Mouse (Mus musculus): ENCODE data around the gene Mdga1. TPM values are rescaled to one million over a fixed set of nuclear protein-coding genes. Genes with fewer than 3 reads are reported as not detected.
A peak's percentile ranks its signal among the peaks of the same experiment; 100 is the strongest.

Gene Mdga1
- 1 to 10 TPM in 13 of 26 experiments, under 1 TPM in 7, not detected in 6; 0.43 to 6.2 (median 1.6) TPM for total RNA-seq (2018; cell fraction: chromatin; rRNA removed)
- total RNA-seq (2018; cell fraction: cytosol; rRNA removed), result 1 to 10 TPM; 1.1 to 3.1 (median 1.9) TPM
- 1 to 10 TPM in 14 of 26 experiments, under 1 TPM in 8, not detected in 4; 0.35 to 3.1 (median 1.3) TPM for total RNA-seq (2018; cell fraction: nucleus; rRNA removed)
- 0.96 to 2.0 TPM (median 1.3 TPM) in 3 replicates for polyA plus RNA-seq (2018)

GRCm38 (mm10) chr17:29970037-29970555, at the start of gene Mdga1:
Gene Mdga1, minus strand, starts transcription at chr17:29970087.
- 93% methylated on average over 7 of the region's 7 CpGs for WGBS (ENCODE audit: missing documents)
- H3K36me3 ChIP-seq (ENCODE audit: inconsistent target), result no peaks in the 10 kb centered on the region
- H3K4me3 ChIP-seq (ENCODE audit: inconsistent target), result no peak within 1 kb of the TSS
- no peak within 1 kb of the TSS for H3K27ac ChIP-seq
- no peaks in the 10 kb centered on the region for H3K79me2 ChIP-seq (ENCODE audit: inconsistent target)

- 89% methylated on average over 11 of the region's 12 CpGs for WGBS (ENCODE audit: missing documents)
- Histone ChIP-seq H3K27ac (no peak overlapping the region), H3K4me3 (ENCODE audit: inconsistent target) (no peak overlapping the region), H3K79me2 (ENCODE audit: inconsistent target) (peaks cover 100% of the 10 kb centered on the region), H3K36me3 (ENCODE audit: inconsistent target) (no peaks in the 10 kb centered on the region)
Observed at GRCm38 (mm10) chr17:30018927-30019610, 49.2 kb upstream of the Mdga1 start.

- Histone ChIP-seq H3K79me2 (ENCODE audit: inconsistent target) (peaks cover 100% of the 10 kb centered on the region), H3K27ac (no peak overlapping the region)
Observed at GRCm38 (mm10) chr17:30014660-30015059, 44.8 kb upstream of the Mdga1 start.

DNA sequence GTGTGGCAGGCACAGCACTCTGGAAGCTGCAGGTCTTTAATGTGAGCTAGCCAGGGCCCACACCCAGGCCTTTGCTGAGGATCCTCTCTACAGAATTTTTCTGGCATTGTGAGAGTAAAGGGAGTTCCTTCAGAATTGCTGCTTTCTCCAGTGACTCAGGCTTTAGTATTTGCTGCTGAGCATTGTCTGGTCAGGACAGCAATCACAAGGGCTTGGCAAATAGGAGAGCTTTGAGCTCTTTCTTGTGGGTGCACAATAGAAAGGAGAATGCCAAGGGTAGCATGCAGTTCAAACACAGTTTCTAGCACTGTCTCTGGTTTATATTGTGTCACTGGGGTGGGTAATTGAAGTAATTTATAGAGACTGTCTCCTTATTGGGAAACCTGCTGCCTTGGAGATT, 38.5 kb upstream of the Mdga1 start:
- Histone ChIP-seq H3K27ac (no peak overlapping the region), H3K4me3 (ENCODE audit: inconsistent target) (no peak overlapping the region), H3K36me3 (ENCODE audit: inconsistent target) (no peaks in the 10 kb centered on the region), H3K79me2 (ENCODE audit: inconsistent target) (peaks cover 81% of the 10 kb centered on the region)

More at GRCm38 (mm10) chr17:30014660-30015059, 44.8 kb upstream of the Mdga1 start:
- 91% methylated on average over 4 of the region's 4 CpGs for WGBS (ENCODE audit: missing documents)
- Histone ChIP-seq H3K4me3 (ENCODE audit: inconsistent target) (no peak overlapping the region), H3K36me3 (ENCODE audit: inconsistent target) (no peaks in the 10 kb centered on the region)

DNA sequence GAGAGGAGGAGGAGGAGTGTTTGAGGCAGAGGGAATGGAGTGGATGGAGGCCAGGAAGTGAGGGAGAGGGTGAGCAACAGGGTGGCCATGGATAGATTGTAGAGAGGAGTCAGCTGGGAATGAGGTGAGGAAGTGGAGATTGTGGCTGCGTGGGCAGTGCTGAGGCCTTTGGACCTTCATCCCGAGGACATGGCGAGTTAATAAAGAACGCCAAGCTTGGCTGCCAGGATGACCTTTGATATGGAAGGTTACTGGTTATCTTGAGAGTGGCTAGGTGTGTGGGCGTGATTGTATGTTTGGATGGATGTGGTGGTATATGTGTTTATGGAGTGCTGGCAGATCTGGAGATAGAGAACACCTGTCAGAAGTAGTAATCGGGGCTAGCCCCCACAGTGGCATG, 38.0 kb upstream of the Mdga1 start:
- 88% methylated on average over 6 of the region's 6 CpGs for WGBS (ENCODE audit: missing documents)
- no peak overlapping the region for H3K27ac ChIP-seq
- H3K36me3 ChIP-seq (ENCODE audit: inconsistent target), result no peaks in the 10 kb centered on the region
- H3K79me2 ChIP-seq (ENCODE audit: inconsistent target), result peaks cover 76% of the 10 kb centered on the region
- no peak overlapping the region for H3K4me3 ChIP-seq (ENCODE audit: inconsistent target)

GRCm38 (mm10) chr17:30006877-30007276, 37.0 kb upstream of the Mdga1 start:
- H3K4me3 ChIP-seq (ENCODE audit: inconsistent target), result no peak overlapping the region
- no peak overlapping the region for H3K27ac ChIP-seq
- H3K79me2 ChIP-seq (ENCODE audit: inconsistent target), result peaks cover 66% of the 10 kb centered on the region
- 100% methylated on average over 2 of the region's 2 CpGs for WGBS (ENCODE audit: missing documents)
- no peaks in the 10 kb centered on the region for H3K36me3 ChIP-seq (ENCODE audit: inconsistent target)

DNA sequence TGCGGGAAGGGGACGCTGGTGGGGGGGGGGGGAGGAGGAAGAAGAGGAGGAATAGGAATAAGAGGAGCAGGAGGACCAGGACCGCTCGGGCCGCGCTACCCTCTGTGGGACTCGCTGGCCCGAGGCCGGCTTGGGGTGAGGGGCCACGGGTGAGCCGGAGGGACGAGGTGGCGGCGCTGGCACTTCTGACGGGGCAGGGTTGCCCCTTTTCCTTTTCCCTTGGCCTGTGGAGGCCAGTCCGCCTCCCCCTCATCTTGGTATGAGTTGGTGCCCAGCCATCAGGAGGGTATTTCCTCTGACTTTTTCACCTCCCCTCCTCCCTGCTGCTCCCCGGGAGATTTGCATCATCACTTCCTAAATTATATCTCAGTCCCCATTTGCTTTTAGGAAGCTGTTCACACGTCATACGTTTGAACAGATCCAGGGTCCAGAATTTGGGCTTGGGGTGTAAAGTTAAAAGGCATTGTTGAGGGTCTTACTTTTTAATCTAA, 35.6 kb upstream of the Mdga1 start:
- Histone ChIP-seq H3K36me3 (ENCODE audit: inconsistent target) (no peaks in the 10 kb centered on the region), H3K79me2 (ENCODE audit: inconsistent target) (peaks cover 52% of the 10 kb centered on the region), H3K27ac (peak overlapping the region; percentile 32; the same call in 1 of the 2 replicates), H3K4me3 (ENCODE audit: inconsistent target) (peak overlapping the region; percentile 46)
- WGBS (ENCODE audit: missing documents), result 2% methylated on average over 13 of the region's 19 CpGs

GRCm38 (mm10) chr17:30005103-30005443, 35.2 kb upstream of the Mdga1 start:
- WGBS (ENCODE audit: missing documents), result 2% methylated on average over 21 of the region's 47 CpGs
- H3K27ac ChIP-seq, result peak overlapping the region; percentile 32; the same call in 1 of the 2 replicates
- no peaks in the 10 kb centered on the region for H3K36me3 ChIP-seq (ENCODE audit: inconsistent target)
- H3K79me2 ChIP-seq (ENCODE audit: inconsistent target), result peaks cover 48% of the 10 kb centered on the region
- peak overlapping the region; percentile 46; the same call in 1 of the 2 replicates for H3K4me3 ChIP-seq (ENCODE audit: inconsistent target)

- peaks cover 41% of the 10 kb centered on the region for H3K79me2 ChIP-seq (ENCODE audit: inconsistent target)
- peak within 1 kb of the TSS; percentile 92 for H3K27ac ChIP-seq
- peak within 1 kb of the TSS; percentile 57 for H3K4me3 ChIP-seq (ENCODE audit: inconsistent target)
- H3K36me3 ChIP-seq (ENCODE audit: inconsistent target), result no peaks in the 10 kb centered on the region
- WGBS (ENCODE audit: missing documents), result under 1% methylated on average over 68 of the region's 93 CpGs
Observed at GRCm38 (mm10) chr17:30004203-30005102, 34.6 kb upstream of the Mdga1 start, which contains the start of gene Zfand3. Gene Zfand3, plus strand, starts transcription at chr17:30004733.

DNA sequence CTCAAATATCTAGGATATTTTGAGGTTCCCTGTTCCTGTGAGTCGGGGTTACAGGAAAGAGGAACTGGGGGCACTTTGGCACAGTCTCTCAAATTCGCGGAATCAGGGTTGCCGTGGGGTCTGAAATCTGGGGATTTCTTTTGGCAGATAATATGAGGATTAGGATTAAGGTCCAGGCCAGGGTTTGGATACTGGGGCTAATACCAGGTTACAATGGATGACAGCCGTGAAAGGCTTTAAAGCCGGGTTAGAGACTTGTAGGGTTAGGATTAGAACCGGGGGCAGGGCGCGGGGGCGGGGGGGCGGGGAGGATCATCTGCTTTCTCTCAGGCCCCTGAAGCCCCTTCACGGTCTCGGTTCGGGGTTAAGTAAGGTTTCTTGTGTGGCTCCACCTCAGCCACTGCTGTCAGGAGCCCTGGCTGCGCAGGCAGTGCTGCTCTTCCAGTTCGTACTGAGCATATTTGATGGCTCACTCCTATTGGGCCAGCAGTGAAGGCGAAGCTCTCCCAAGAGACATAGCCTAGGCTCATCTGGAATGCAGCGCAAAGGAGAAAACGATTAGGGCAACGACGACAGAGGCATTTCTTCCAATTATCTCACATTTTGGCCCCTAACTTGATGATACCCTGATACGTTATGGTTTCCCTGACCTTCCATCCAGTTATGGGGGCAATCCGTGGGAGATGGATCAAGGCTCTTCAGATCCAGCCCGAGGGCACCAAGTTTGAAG, 28.8 kb upstream of the Mdga1 start:
- Histone ChIP-seq H3K27ac (no peak overlapping the region), H3K79me2 (ENCODE audit: inconsistent target) (no peaks in the 10 kb centered on the region), H3K36me3 (ENCODE audit: inconsistent target) (no peaks in the 10 kb centered on the region), H3K4me3 (ENCODE audit: inconsistent target) (no peak overlapping the region)
- 78% methylated on average over 24 of the region's 24 CpGs for WGBS (ENCODE audit: missing documents)

DNA sequence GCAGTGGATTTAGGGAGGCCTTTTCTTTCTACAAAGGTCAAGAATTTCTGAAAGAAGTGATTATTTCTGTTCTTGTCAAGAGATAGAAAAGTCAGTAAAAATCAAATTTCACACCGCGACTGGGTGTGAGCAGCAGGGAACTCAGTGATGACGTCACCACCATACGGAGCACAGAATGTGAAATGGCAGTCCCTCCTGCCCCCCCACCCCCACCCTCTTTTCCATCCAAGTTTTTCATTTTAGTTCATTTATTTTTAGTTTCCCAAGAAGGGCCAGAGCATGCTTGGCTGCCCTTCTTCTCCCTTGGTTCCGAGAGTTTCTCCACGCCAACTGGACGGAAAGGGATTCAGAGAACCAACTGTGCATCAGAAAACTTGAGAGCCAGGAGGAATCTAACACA, 27.8 kb upstream of the Mdga1 start:
- Histone ChIP-seq H3K27ac (no peak overlapping the region), H3K4me3 (ENCODE audit: inconsistent target) (no peak overlapping the region), H3K36me3 (ENCODE audit: inconsistent target) (no peaks in the 10 kb centered on the region), H3K79me2 (ENCODE audit: inconsistent target) (no peaks in the 10 kb centered on the region)
- 91% methylated on average over 7 of the region's 7 CpGs for WGBS (ENCODE audit: missing documents)

- H3K4me3 ChIP-seq (ENCODE audit: inconsistent target), result no peak overlapping the region
- no peaks in the 10 kb centered on the region for H3K36me3 ChIP-seq (ENCODE audit: inconsistent target)
- WGBS (ENCODE audit: missing documents), result 91% methylated on average over 5 of the region's 5 CpGs
- no peak overlapping the region for H3K27ac ChIP-seq
- H3K79me2 ChIP-seq (ENCODE audit: inconsistent target), result no peaks in the 10 kb centered on the region
Observed at GRCm38 (mm10) chr17:29995986-29996385, 26.1 kb upstream of the Mdga1 start.

DNA sequence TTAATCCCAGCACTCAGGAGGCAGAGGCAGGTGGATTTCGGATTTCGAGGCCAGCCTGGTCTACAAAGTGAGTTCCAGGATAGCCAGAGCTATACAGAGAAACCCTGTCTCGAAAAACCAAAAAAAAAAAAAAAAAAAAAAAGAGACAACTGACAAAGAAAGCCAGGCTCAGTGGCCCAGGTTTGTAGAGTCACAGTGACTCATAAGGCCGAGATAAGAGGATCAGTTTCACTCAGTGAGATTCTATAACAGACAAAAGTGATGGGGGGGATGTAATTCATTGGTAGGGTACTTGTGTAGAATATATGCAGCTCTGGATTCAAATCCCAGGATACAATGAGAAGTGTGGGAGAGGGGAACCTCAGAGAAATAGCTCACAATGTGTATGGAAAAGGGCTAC, 24.6 kb upstream of the Mdga1 start:
- Histone ChIP-seq H3K79me2 (ENCODE audit: inconsistent target) (no peaks in the 10 kb centered on the region), H3K4me3 (ENCODE audit: inconsistent target) (no peak overlapping the region), H3K27ac (no peak overlapping the region), H3K36me3 (ENCODE audit: inconsistent target) (no peaks in the 10 kb centered on the region)
- WGBS (ENCODE audit: missing documents), result 91% methylated on average over 4 of the region's 4 CpGs

DNA sequence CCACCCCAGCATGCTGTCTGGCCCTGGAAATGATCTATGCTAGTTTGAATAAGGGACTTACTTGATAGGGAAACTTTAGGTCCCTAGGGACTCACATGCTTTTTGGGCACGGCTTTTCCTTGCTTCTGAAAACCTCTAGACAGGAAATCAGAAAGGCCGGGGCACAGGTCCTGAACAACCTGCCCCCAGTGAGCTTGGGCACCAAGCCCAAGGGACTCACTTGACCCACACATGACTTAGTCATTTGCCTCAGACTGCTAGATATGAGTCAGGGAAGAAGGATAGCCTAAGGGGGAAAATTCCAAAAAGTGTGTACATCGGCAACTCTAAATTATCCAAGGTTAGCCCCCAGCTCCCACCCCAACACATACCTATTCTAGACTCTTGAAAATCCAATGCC, 24.1 kb upstream of the Mdga1 start:
- no peak overlapping the region for H3K4me3 ChIP-seq (ENCODE audit: inconsistent target)
- no peak overlapping the region for H3K27ac ChIP-seq
- no peaks in the 10 kb centered on the region for H3K79me2 ChIP-seq (ENCODE audit: inconsistent target)
- no peaks in the 10 kb centered on the region for H3K36me3 ChIP-seq (ENCODE audit: inconsistent target)
- WGBS (ENCODE audit: missing documents), result 80% methylated on average over 3 of the region's 3 CpGs
